Mouse (Mus musculus) ES-Bruce4 (cell line): ENCODE data around the gene Lats2. TPM values are rescaled to one million over a fixed set of nuclear protein-coding genes. Genes with fewer than 3 reads are reported as not detected.
"Not testable (repeated sequence)": the region's sequence is repeated elsewhere in the genome, so short reads cannot be mapped to it uniquely, and the experiment has no call there.

Source experiments
- H3K27ac ChIP-seq: 2 replicates; pipeline ENCODE4 v1.5.1; 2012; ENCODE audit warnings: low read length, inconsistent platforms; ENCODE audit not compliant: insufficient read depth
- H3K27me3 ChIP-seq: 2 replicates; pipeline ENCODE4 v1.6.1; 2012; ENCODE audit warnings: mild to moderate bottlenecking, low read length, inconsistent platforms; ENCODE audit not compliant: control insufficient read depth, poor library complexity, insufficient read depth, severe bottlenecking
- H3K36me3 ChIP-seq: 2 replicates; pipeline ENCODE4 v1.6.1; 2012; ENCODE audit warnings: inconsistent platforms, mild to moderate bottlenecking, low read length, moderate library complexity; ENCODE audit not compliant: control insufficient read depth, poor library complexity, insufficient read depth, severe bottlenecking
- H3K4me1 ChIP-seq: one replicate; pipeline ENCODE4 v1.8.1; 2011; ENCODE audit warnings: low read length; ENCODE audit not compliant: control insufficient read depth, insufficient read depth
- H3K4me3 ChIP-seq: 2 replicates; pipeline ENCODE4 v1.5.1; 2011; ENCODE audit warnings: low read depth, mild to moderate bottlenecking, low read length
- H3K9ac ChIP-seq: 2 replicates; pipeline ENCODE4 v1.6.1; 2012; ENCODE audit warnings: low read depth, mild to moderate bottlenecking, inconsistent platforms; ENCODE audit not compliant: poor library complexity, severe bottlenecking
- H3K9me3 ChIP-seq: replicated peaks from 2 replicates; pipeline ENCODE4 v1.6.1; 2012; ENCODE audit warnings: mild to moderate bottlenecking, low read length, inconsistent platforms; ENCODE audit not compliant: control insufficient read depth, poor library complexity, insufficient read depth, severe bottlenecking
- CTCF ChIP-seq: IDR thresholded peaks from one replicate; pipeline ENCODE4 v1.8.1; 2011; ENCODE audit warnings: low read depth, low read length
- EP300 ChIP-seq: IDR thresholded peaks from 2 replicates; pipeline ENCODE4 v1.6.1; 2011; ENCODE audit warnings: low read depth, low read length; ENCODE audit not compliant: insufficient read depth
- POLR2A ChIP-seq: IDR thresholded peaks from one replicate; pipeline ENCODE4 v1.8.1; 2011; ENCODE audit warnings: low read length; ENCODE audit not compliant: insufficient read depth
- polyA plus RNA-seq: library from polyadenylated mRNA; stranded (reverse); fragments of >200 nt; gene quantifications from 2 replicates; pipeline ENCODE4 v1.2.4, GENCODE M21; 2011; ENCODE audit warnings: low read depth; ENCODE audit not compliant: missing spikeins, insufficient read depth, insufficient read length

The Lats2 gene
- polyA plus RNA-seq, 1 experiment, result 18.4 TPM

DNA sequence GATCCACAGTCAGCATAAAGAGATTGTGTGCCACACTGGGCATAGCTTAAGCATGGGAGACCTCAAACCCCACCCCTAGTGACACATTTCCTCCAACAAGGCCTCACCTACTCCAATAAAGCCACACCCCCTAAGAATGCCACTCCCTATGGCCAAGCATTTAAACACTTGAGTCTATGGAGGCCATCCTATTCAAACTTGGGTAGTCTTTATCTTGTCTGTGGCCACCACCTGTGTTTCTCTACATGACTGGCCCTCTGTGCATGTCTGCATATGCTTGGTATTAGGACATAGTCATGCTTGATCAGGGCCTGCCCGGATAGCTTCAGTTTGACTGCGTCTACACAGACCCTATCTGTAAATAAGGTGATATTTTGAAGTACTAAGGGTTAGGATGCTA is 2.5 kb downstream of the Lats2 start:
- H3K27ac ChIP-seq, result no peak overlapping the region
- no peak overlapping the region for H3K4me3 ChIP-seq
- TF ChIP-seq CTCF (no peak), POLR2A (no peak), EP300 (no peak)
- no peak overlapping the region for H3K9ac ChIP-seq
- no peaks in the 10 kb centered on the region for H3K27me3 ChIP-seq
- no peaks in the 10 kb centered on the region for H3K4me1 ChIP-seq
- H3K36me3 ChIP-seq, result no peaks in the 10 kb centered on the region
- no peaks in the 10 kb centered on the region for H3K9me3 ChIP-seq

DNA sequence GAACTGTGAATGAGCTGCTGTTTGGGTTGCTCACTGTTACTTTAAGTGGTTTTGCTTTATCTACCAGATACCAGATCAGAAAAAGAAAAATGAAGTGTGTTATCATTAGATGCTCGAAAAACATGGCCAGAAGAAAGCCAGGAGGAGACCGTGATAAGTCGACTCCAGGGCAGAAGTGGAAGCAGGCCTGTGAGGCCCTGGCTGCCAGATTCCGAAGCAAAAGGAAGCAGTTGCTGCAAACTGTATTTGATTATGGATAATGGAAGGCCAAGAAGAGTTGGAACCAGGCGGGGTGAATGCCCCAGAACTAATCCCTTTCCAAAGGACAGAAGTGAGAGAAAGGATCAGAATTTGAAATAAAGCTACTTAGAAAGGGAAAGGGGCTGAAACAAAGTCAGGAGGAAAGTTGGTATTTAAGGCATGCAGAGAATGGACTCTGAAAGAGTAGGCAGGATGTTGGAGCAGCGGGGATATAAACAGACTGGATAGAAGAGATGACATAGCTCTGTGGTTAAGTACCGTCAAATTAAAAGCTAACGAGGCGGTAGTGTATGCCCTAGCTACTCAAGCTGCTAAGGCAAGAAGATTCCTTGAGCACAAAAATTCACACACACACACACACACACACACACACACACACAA is 4.7 kb downstream of the Lats2 start:
- no peaks in the 10 kb centered on the region for H3K27me3 ChIP-seq
- no peaks in the 10 kb centered on the region for H3K4me1 ChIP-seq
- TF ChIP-seq EP300, result no peak
- no peak for TF ChIP-seq CTCF
- TF ChIP-seq POLR2A, result no peak
- H3K9me3 ChIP-seq, result no peaks in the 10 kb centered on the region
- no peak overlapping the region for H3K27ac ChIP-seq
- H3K4me3 ChIP-seq, result no peak overlapping the region
- no peaks in the 10 kb centered on the region for H3K36me3 ChIP-seq
- H3K9ac ChIP-seq, result no peak overlapping the region

DNA sequence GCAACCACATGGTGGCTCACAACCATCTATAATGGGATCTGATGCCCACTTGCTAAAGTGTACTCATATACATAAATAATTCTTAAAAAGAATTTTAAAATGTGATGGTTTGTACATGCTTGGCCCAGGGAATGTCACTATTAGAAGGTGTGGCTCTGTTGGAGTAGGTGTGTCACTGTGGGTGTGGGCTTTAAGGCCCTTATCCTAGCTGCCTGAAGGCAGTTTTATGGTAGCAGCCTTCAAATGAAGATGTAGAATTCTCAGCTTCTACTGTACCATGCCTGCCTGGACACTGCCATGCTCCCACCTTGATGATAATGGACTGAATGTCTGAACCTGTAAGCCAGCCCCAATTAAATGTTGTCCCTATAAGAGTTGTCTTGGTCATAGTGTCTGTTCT is 7.2 kb downstream of the Lats2 start:
- not testable (repeated sequence) for H3K9ac ChIP-seq, H3K36me3 ChIP-seq, H3K27me3 ChIP-seq, H3K4me3 ChIP-seq, H3K27ac ChIP-seq, H3K9me3 ChIP-seq, H3K4me1 ChIP-seq

DNA sequence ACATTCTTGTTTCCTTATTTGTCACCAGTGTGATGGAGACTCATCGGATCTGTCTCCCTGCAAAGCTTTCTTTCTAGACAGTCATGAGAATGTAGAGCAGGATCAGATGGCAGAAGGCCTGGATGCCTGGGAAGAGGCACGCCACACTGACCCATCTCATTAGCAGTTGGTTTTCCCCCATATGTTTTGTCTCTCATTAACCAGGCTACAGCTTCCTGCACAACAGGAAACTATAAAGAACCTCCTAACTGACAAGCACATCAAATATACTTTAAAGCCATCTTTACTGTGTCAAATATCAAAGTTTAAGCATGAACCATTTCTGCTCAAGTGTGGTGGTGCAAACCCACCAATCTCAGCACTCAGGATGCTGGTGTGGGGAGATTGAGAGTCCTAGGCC is 8.7 kb downstream of the Lats2 start:
- Histone ChIP-seq H3K27ac (no peak overlapping the region), H3K4me3 (no peak overlapping the region), H3K27me3 (peaks cover 14% of the 10 kb centered on the region), H3K4me1 (no peaks in the 10 kb centered on the region), H3K9me3 (no peaks in the 10 kb centered on the region), H3K9ac (no peak overlapping the region), H3K36me3 (no peaks in the 10 kb centered on the region)
- TF ChIP-seq POLR2A (no peak), CTCF (no peak), EP300 (no peak)

DNA sequence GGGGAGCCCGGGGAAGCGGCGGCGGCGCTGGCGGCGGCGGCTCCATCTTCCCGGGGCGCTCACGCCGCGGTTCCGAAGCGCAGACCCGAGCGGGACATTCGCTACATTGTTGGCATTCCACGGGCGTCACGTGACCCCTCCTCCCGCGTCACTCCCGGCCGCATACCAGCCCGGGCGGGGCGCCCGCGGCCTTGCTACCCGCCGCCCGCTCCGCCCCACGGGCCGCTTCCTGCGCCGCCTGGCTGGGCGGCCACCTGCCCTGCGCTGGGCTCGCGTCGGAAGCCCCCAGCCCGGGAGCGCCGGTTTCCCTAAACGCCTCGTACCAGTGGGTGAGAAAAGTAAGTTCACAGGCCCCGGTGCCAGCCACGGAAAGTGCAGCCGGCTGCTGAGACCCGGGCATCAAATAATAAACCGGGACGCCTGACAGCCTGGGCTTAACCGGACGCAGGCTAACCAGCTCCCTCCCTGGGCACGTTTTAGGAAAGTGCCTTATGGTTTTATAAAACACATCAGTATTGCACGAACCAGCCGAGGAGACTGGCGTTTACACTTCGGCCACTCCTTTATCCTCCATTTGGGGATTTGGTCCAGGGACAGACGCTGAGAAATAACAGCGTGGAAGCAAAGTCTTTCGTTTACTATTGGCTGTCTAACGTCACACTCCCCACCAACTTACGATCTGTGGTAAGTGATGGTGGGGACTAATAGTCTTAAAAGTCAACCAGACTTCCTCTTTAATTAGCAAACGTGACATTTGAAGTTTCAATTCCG is 12.0 kb downstream of the Lats2 start, which contains the start of gene Gm49361:
TSS of gene Gm49361 (minus strand) at position 103 of the 771 bp plus-strand sequence.
- H3K27ac ChIP-seq, result no peak within 1 kb of the TSS

DNA sequence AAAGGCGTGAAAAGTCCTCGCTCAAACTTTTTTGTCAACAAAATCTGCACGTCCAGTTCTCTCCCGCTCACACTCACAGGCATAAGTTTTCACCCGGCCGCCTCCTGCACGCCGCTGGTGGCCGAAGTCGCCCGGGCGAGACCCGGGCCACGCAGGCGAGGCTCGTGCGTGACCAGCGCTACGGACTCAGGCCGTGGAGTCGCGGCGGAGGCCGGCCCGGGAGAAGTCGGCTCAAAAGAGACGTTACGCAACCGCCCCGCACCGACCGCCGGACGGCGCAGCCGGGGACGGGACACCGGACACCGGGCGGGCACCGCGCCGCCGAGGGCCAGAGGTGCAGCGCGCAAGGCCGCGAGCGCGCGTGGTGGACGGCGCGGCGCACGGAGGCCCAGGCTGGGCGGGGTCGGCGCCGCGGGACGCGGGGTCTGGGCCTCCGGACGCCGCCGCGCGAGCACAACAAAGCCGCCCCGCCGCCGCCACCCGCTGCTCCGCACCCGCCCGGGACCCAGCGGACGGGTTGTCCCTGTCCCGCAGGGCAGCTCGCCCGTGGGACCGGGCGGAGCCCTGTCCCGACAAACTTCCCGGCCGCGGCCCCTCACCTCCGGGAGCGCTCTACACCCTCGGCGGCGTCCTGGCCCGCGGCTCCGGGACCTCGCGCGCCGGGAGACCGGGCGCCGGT is 12.8 kb downstream of the Lats2 start:
- Histone ChIP-seq H3K4me3 (peak overlapping the region; percentile 74), H3K36me3 (no peaks in the 10 kb centered on the region), H3K27me3 (peaks cover 16% of the 10 kb centered on the region), H3K27ac (no peak overlapping the region), H3K9ac (peak overlapping the region; percentile 97), H3K9me3 (no peaks in the 10 kb centered on the region), H3K4me1 (no peaks in the 10 kb centered on the region)
- TF ChIP-seq POLR2A (no peak), EP300 (no peak), CTCF (no peak)

More for the DNA sequence above, 12.0 kb downstream of the Lats2 start, which contains the start of gene Gm49361:
- no peak for TF ChIP-seq CTCF
- H3K36me3 ChIP-seq, result no peaks in the 10 kb centered on the region
- no peaks in the 10 kb centered on the region for H3K4me1 ChIP-seq
- H3K9me3 ChIP-seq, result no peaks in the 10 kb centered on the region
- peaks cover 16% of the 10 kb centered on the region for H3K27me3 ChIP-seq
- H3K9ac ChIP-seq, result peak within 1 kb of the TSS; percentile 97
- peak within 1 kb of the TSS; percentile 74 for H3K4me3 ChIP-seq
